Mouse (Mus musculus): ENCODE measurements around the gene Ern1. TPM values are rescaled to one million over a fixed set of nuclear protein-coding genes. Genes with fewer than 3 reads are reported as not detected.

Gene Ern1
- polyA plus RNA-seq, 1 experiment from 2014 or later = 7.9 TPM

- Histone ChIP-seq H3K27me3 (ENCODE audit: control insufficient read depth, insufficient read depth, low read length) (no peaks in the 10 kb centered on the region), H3K4me2 (ENCODE audit: low read depth, low read length, severe bottlenecking) (no peak overlapping the region), H3K27ac (ENCODE audit: low read depth, low read length) (no peak overlapping the region), H3K36me3 (ENCODE audit: control insufficient read depth, insufficient read depth, low read length) (no peaks in the 10 kb centered on the region), H3K9me3 (ENCODE audit: control insufficient read depth, low read length) (no peaks in the 10 kb centered on the region), H3K4me3 (ENCODE audit: low read depth, low read length) (no peak overlapping the region), H3K9ac (ENCODE audit: low read length) (no peak overlapping the region), H3K4me1 (replicated peaks; ENCODE audit: control insufficient read depth, insufficient read depth, low read length) (no peaks in the 10 kb centered on the region)
- 81% methylated on average over 4 of the region's 4 CpGs for WGBS
- DNase-seq (ENCODE audit: low spot score) (no peak), ATAC-seq (replicated peaks; ENCODE audit: low FRiP score) (no peak)
Measured at GRCm38 (mm10) chr11:106351941-106352340, 135.7 kb downstream of the Ern1 start.

GRCm38 (mm10) chr11:106351253-106351652, 136.4 kb downstream of the Ern1 start:
- Histone ChIP-seq H3K9me3 (ENCODE audit: control insufficient read depth, low read length) (no peaks in the 10 kb centered on the region), H3K4me2 (ENCODE audit: low read depth, low read length, severe bottlenecking) (no peak overlapping the region), H3K27ac (ENCODE audit: low read depth, low read length) (no peak overlapping the region), H3K9ac (ENCODE audit: low read length) (no peak overlapping the region), H3K4me1 (replicated peaks; ENCODE audit: control insufficient read depth, insufficient read depth, low read length) (no peaks in the 10 kb centered on the region), H3K27me3 (ENCODE audit: control insufficient read depth, insufficient read depth, low read length) (no peaks in the 10 kb centered on the region), H3K4me3 (ENCODE audit: low read depth, low read length) (no peak overlapping the region), H3K36me3 (ENCODE audit: control insufficient read depth, insufficient read depth, low read length) (no peaks in the 10 kb centered on the region)
- ATAC-seq (replicated peaks; ENCODE audit: low FRiP score) (no peak), DNase-seq (ENCODE audit: low spot score) (no peak)
- WGBS = 72% methylated on average over 3 of the region's 3 CpGs

- no peak for DNase-seq (ENCODE audit: low spot score)
- no peak overlapping the region for H3K4me2 ChIP-seq (ENCODE audit: low read depth, low read length, severe bottlenecking)
- no peak overlapping the region for H3K27ac ChIP-seq (ENCODE audit: low read depth, low read length)
- 69% methylated on average over 5 of the region's 5 CpGs for WGBS
- no peaks in the 10 kb centered on the region for H3K9me3 ChIP-seq (ENCODE audit: control insufficient read depth, low read length)
- H3K9ac ChIP-seq (ENCODE audit: low read length) = no peak overlapping the region
- no peaks in the 10 kb centered on the region for H3K36me3 ChIP-seq (ENCODE audit: control insufficient read depth, insufficient read depth, low read length)
- H3K4me1 ChIP-seq (replicated peaks; ENCODE audit: control insufficient read depth, insufficient read depth, low read length) = no peaks in the 10 kb centered on the region
- no peak overlapping the region for H3K4me3 ChIP-seq (ENCODE audit: low read depth, low read length)
- no peaks in the 10 kb centered on the region for H3K27me3 ChIP-seq (ENCODE audit: control insufficient read depth, insufficient read depth, low read length)
- no peak for ATAC-seq (replicated peaks; ENCODE audit: low FRiP score)
Measured at GRCm38 (mm10) chr11:106350853-106351252, 136.8 kb downstream of the Ern1 start.

GRCm38 (mm10) chr11:106349772-106350171, 137.9 kb downstream of the Ern1 start:
- no peak overlapping the region for H3K27ac ChIP-seq (ENCODE audit: low read depth, low read length)
- H3K9ac ChIP-seq (ENCODE audit: low read length) = no peak overlapping the region
- no peak overlapping the region for H3K4me2 ChIP-seq (ENCODE audit: low read depth, low read length, severe bottlenecking)
- H3K36me3 ChIP-seq (ENCODE audit: control insufficient read depth, insufficient read depth, low read length) = no peaks in the 10 kb centered on the region
- H3K9me3 ChIP-seq (ENCODE audit: control insufficient read depth, low read length) = no peaks in the 10 kb centered on the region
- ATAC-seq (replicated peaks; ENCODE audit: low FRiP score) (no peak), DNase-seq (ENCODE audit: low spot score) (no peak)
- no peak overlapping the region for H3K4me3 ChIP-seq (ENCODE audit: low read depth, low read length)
- no peaks in the 10 kb centered on the region for H3K27me3 ChIP-seq (ENCODE audit: control insufficient read depth, insufficient read depth, low read length)
- no peaks in the 10 kb centered on the region for H3K4me1 ChIP-seq (replicated peaks; ENCODE audit: control insufficient read depth, insufficient read depth, low read length)
- WGBS = 88% methylated on average over 6 of the region's 6 CpGs

GRCm38 (mm10) chr11:106344910-106345309, 142.7 kb downstream of the Ern1 start:
- Histone ChIP-seq H3K9me3 (ENCODE audit: control insufficient read depth, low read length) (no peaks in the 10 kb centered on the region), H3K27ac (ENCODE audit: low read depth, low read length) (no peak overlapping the region), H3K27me3 (ENCODE audit: control insufficient read depth, insufficient read depth, low read length) (no peaks in the 10 kb centered on the region), H3K4me2 (ENCODE audit: low read depth, low read length, severe bottlenecking) (no peak overlapping the region), H3K36me3 (ENCODE audit: control insufficient read depth, insufficient read depth, low read length) (no peaks in the 10 kb centered on the region), H3K4me3 (ENCODE audit: low read depth, low read length) (no peak overlapping the region), H3K4me1 (replicated peaks; ENCODE audit: control insufficient read depth, insufficient read depth, low read length) (no peaks in the 10 kb centered on the region), H3K9ac (ENCODE audit: low read length) (no peak overlapping the region)
- WGBS = 64% methylated on average over 6 of the region's 6 CpGs
- no peak for ATAC-seq (replicated peaks; ENCODE audit: low FRiP score)
- DNase-seq (ENCODE audit: low spot score) = no peak

Other genes starting within 250 kb of the Ern1 start
- gene Ftsj3, start 231.8 kb downstream of the Ern1 start, polyA plus RNA-seq (2014; fragmentation: Nextera tagmentation; extraction: Ambion mirVana) = 70.1 and 71.1 TPM in 2 replicates
- gene Psmc5, start 231.7 kb downstream of the Ern1 start, polyA plus RNA-seq (2014; fragmentation: Nextera tagmentation; extraction: Ambion mirVana) = 368 and 384 TPM in 2 replicates
- gene Smarcd2, start 214.9 kb downstream of the Ern1 start, polyA plus RNA-seq (2014; fragmentation: Nextera tagmentation; extraction: Ambion mirVana) = 27.2 and 27.7 TPM in 2 replicates
- gene Tcam1, start 211.2 kb downstream of the Ern1 start, polyA plus RNA-seq (2014; fragmentation: Nextera tagmentation; extraction: Ambion mirVana) = 0.15 and 0.29 TPM in 2 replicates
- gene Gh, start 186.0 kb downstream of the Ern1 start, polyA plus RNA-seq (2014; fragmentation: Nextera tagmentation; extraction: Ambion mirVana) = not detected in 2 replicates
- 0.31 and 0.79 TPM in 2 replicates for gene Cd79b, start 173.1 kb downstream of the Ern1 start, polyA plus RNA-seq (2014; fragmentation: Nextera tagmentation; extraction: Ambion mirVana)
- 0.11 TPM in 1 of 2 replicates, not detected in the other for gene Scn4a, start 134.6 kb downstream of the Ern1 start, polyA plus RNA-seq (2014; fragmentation: Nextera tagmentation; extraction: Ambion mirVana)
- not detected in 2 replicates for gene Prr29, start 122.4 kb downstream of the Ern1 start, polyA plus RNA-seq (2014; fragmentation: Nextera tagmentation; extraction: Ambion mirVana)
- gene Icam2, start 99.8 kb downstream of the Ern1 start, polyA plus RNA-seq (2014; fragmentation: Nextera tagmentation; extraction: Ambion mirVana) = 13.3 and 14.1 TPM in 2 replicates
- gene Tex2, start 125.6 kb upstream of the Ern1 start, polyA plus RNA-seq (2014; fragmentation: Nextera tagmentation; extraction: Ambion mirVana) = 8.3 and 8.8 TPM in 2 replicates